16 mouse cellular contexts compared by ENCODE assay signal in genomic region chr4:156133943-156134605, GRCm38 (mm10). TPM values are rescaled to one million over a fixed set of nuclear protein-coding genes. Genes with fewer than 3 reads are reported as not detected.
DNase-seq lines count a peak whose midpoint lies in the region; ATAC-seq lines count a peak whose summit lies in the region.
"Had no signal": no experiment of that assay in that cellular context is flagged by ENCODE, and none has a peak within 500 bp of the region (broad histone marks: within the 10 kb centered on the region; RNA-seq: fewer than 3 reads in every experiment).

No protein-coding gene starts in this region.

- peak overlapping the region; percentile 57 for H3K27ac ChIP-seq in hindbrain, embryonic 10.5 days
- H3K27ac ChIP-seq in hindbrain, embryonic 11.5 days (ENCODE audit: low read depth, low read length): no peak overlapping the region
- H3K27ac ChIP-seq: lung, embryonic 15.5 days had no signal

- peaks cover 9% of the 10 kb centered on the region for H3K9me3 ChIP-seq in hindbrain, embryonic 10.5 days
- H3K9me3 ChIP-seq in hindbrain, embryonic 11.5 days (ENCODE audit: control insufficient read depth, low read length): no peaks in the 10 kb centered on the region
- H3K9me3 ChIP-seq: lung, embryonic 15.5 days had no signal

- H3K9ac ChIP-seq in hindbrain, embryonic 11.5 days (ENCODE audit: low read depth, low read length): no peak overlapping the region
- H3K9ac ChIP-seq: lung, embryonic 15.5 days had no signal

- no peaks in the 10 kb centered on the region for H3K27me3 ChIP-seq in hindbrain, embryonic 10.5 days (ENCODE audit: insufficient read depth, poor library complexity, severe bottlenecking)
- H3K27me3 ChIP-seq in hindbrain, embryonic 11.5 days (ENCODE audit: control insufficient read depth, insufficient read depth, low read length): no peaks in the 10 kb centered on the region
- H3K27me3 ChIP-seq: lung, embryonic 15.5 days had no signal

- ATAC-seq in hindbrain, embryonic 11.5 days (ENCODE audit: low FRiP score): no peak
- ATAC-seq in common myeloid progenitor, adult 5-6 weeks (replicated peaks; ENCODE audit: low read depth, poor library complexity, severe bottlenecking): 0 out of 2 replicates have a peak, but pooled peaks have one; percentile 15

- H3K4me3 ChIP-seq in hindbrain, embryonic 10.5 days: no peak overlapping the region
- H3K4me3 ChIP-seq in hindbrain, embryonic 11.5 days (ENCODE audit: low read depth, low read length): no peak overlapping the region
- H3K4me3 ChIP-seq: lung, embryonic 15.5 days had no signal

- DNase-seq in hindbrain, embryonic 10.5 days (ENCODE audit: low spot score): no peak
- no peak for DNase-seq in hindbrain, embryonic 11.5 days (ENCODE audit: low spot score)
- peak; percentile 20 for DNase-seq in A20 (ENCODE audit: low read depth, low spot score)
- DNase-seq in kidney, postnatal 10 days: peak; percentile 32
- no peak for DNase-seq in cerebellum, adult 11-12 months
- no peak for DNase-seq in frontal cortex, postnatal 25 days (ENCODE audit: low spot score in 2 of 2)
- DNase-seq in spleen, postnatal 10 days (ENCODE audit: low spot score in 2 of 2): no peak
- DNase-seq: adrenal gland, adult 8-10 months; B cell, adult 2 months; cerebellum, postnatal 36 days; right cerebral cortex, postnatal 4 days had no signal

- 81% methylated on average over 12 of the region's 12 CpGs for WGBS in hindbrain, embryonic 10.5 days
- WGBS in hindbrain, embryonic 11.5 days: 78% methylated on average over 12 of the region's 12 CpGs

- no peak overlapping the region for H3K4me2 ChIP-seq in hindbrain, embryonic 11.5 days (replicated peaks; ENCODE audit: low read depth, low read length)
- H3K4me2 ChIP-seq: lung, embryonic 15.5 days; midbrain, embryonic 11.5 days had no signal

- H3K4me1 ChIP-seq in hindbrain, embryonic 10.5 days (replicated peaks): no peaks in the 10 kb centered on the region; the same call in 1 of the 2 replicates
- H3K4me1 ChIP-seq in hindbrain, embryonic 11.5 days (replicated peaks; ENCODE audit: control insufficient read depth, insufficient read depth, low read length): no peaks in the 10 kb centered on the region
- H3K4me1 ChIP-seq: lung, embryonic 15.5 days had no signal

- no peaks in the 10 kb centered on the region for H3K36me3 ChIP-seq in hindbrain, embryonic 10.5 days
- no peaks in the 10 kb centered on the region for H3K36me3 ChIP-seq in hindbrain, embryonic 11.5 days (ENCODE audit: control insufficient read depth, insufficient read depth, low read length)
- H3K36me3 ChIP-seq: lung, embryonic 15.5 days had no signal

RNA-seq across cellular contexts. Expression of gene Rnf223, which starts 3.8 kb away (rescaled TPM):
- polyA plus RNA-seq in hindbrain, embryonic 10.5 days (2016; fragmentation: Nextera tagmentation; extraction: Ambion mirVana): 0.71 and 0.75 TPM in 2 replicates
- 0.73 and 0.76 TPM in 2 replicates for polyA plus RNA-seq in hindbrain, embryonic 11.5 days (2014; fragmentation: Nextera tagmentation; extraction: Ambion mirVana)
- total RNA-seq in common myeloid progenitor, adult 5-6 weeks (2017): 0.05 TPM in 1 of 2 replicates, not detected in the other
- total RNA-seq: granulocyte monocyte progenitor cell, adult 5-6 weeks; liver, adult 2 months had no signal

RNA-seq across cellular contexts. Expression of gene 9430015G10Rik, which starts 24.3 kb away (rescaled TPM):
- polyA plus RNA-seq in hindbrain, embryonic 10.5 days (2016; fragmentation: Nextera tagmentation; extraction: Ambion mirVana): 62.3 and 72.7 TPM in 2 replicates
- polyA plus RNA-seq in hindbrain, embryonic 11.5 days (2014; fragmentation: Nextera tagmentation; extraction: Ambion mirVana): 44.0 and 44.4 TPM in 2 replicates
- total RNA-seq in common myeloid progenitor, adult 5-6 weeks (2017): 34.1 and 42.2 TPM in 2 replicates

Comparison
In these comparisons a context has a peak if more than half of its experiments do, and no peak if none do; other contexts are left out.
1. DNase-seq: peak in A20 (single experiment) and kidney, postnatal 10 days (single experiment); none in hindbrain, embryonic 10.5 days (single experiment), hindbrain, embryonic 11.5 days (single experiment), cerebellum, adult 11-12 months (single experiment), frontal cortex, postnatal 25 days (0 of 2) and spleen, postnatal 10 days (0 of 2).